In the genomic region with DNA sequence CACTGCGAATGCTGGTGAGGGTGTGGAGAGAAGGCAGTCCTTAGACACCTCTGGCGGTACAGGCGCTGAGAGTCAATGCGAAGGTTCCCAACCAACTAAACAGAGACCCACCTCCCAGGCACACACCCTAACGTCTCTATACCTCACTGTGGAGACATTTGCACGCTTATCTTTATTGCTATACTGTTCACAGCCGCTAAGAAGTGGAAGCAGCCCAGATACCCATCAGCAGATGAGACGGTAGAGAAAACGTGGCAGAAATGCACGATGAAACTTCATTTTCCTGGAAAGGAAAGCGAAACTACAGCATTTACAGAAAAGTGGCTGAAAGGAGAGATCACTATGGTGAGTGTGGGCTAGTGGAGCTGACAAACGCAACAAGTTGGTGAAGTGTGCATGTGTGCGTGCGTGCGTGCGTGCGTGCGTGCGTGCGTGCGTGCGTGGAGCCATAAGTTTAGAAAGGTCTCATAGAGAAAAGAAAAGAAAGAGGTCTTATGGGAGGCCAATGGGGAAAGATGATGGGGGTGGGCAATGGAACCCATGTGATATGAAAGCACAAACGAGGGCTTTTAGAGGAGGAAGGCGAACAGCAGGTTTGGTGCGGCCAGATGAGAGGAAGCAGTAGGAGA, we compare ENCODE assay signal across 22 mouse cellular contexts. TPM values are rescaled to one million over a fixed set of nuclear protein-coding genes. Genes with fewer than 3 reads are reported as not detected.
DNase-seq lines count a peak whose midpoint lies in the region; ATAC-seq and TF ChIP-seq lines count a peak whose summit lies in the region.
"Had no signal": no experiment of that assay in that cellular context is flagged by ENCODE, and none has a peak within 500 bp of the region (broad histone marks: within the 10 kb centered on the region; RNA-seq: fewer than 3 reads in every experiment).

No protein-coding gene starts in this region.

- no peak overlapping the region for H3K4me3 ChIP-seq in liver, embryonic 12.5 days
- H3K4me3 ChIP-seq in liver, postnatal 0 days (ENCODE audit: low read depth, low read length), result no peak overlapping the region
- H3K4me3 ChIP-seq in hindbrain, embryonic 10.5 days, result no peak overlapping the region
- H3K4me3 ChIP-seq: embryonic facial prominence, embryonic 13.5 days; forebrain, embryonic 12.5 days; heart, embryonic 15.5 days had no signal

- H3K9ac ChIP-seq in liver, embryonic 12.5 days, result no peak overlapping the region
- H3K9ac ChIP-seq in liver, postnatal 0 days (replicated peaks), result no peak overlapping the region
- H3K9ac ChIP-seq: embryonic facial prominence, embryonic 13.5 days; forebrain, embryonic 12.5 days; heart, embryonic 15.5 days; hindbrain, embryonic 14.5 days had no signal

- WGBS in liver, embryonic 12.5 days (ENCODE audit: insufficient replicate concordance), result 63% methylated on average over 25 of the region's 25 CpGs
- WGBS in liver, postnatal 0 days (ENCODE audit: insufficient replicate concordance), result 74% methylated on average over 25 of the region's 25 CpGs
- WGBS in hindbrain, embryonic 10.5 days, result 92% methylated on average over 25 of the region's 25 CpGs

- H3K9me3 ChIP-seq in liver, embryonic 12.5 days (replicated peaks), result no peaks in the 10 kb centered on the region
- H3K9me3 ChIP-seq in liver, postnatal 0 days (ENCODE audit: low read length), result no peaks in the 10 kb centered on the region
- no peaks in the 10 kb centered on the region for H3K9me3 ChIP-seq in hindbrain, embryonic 10.5 days
- H3K9me3 ChIP-seq: embryonic facial prominence, embryonic 13.5 days; forebrain, embryonic 12.5 days; heart, embryonic 15.5 days had no signal

- TF ChIP-seq EP300 in liver, postnatal 0 days (IDR thresholded peaks at IDR 0.05; ENCODE audit: low read depth), result no peak

- peak; percentile 54; the same call in 1 of the 2 replicates for ATAC-seq in liver, embryonic 12.5 days
- no peak for ATAC-seq in liver, postnatal 0 days
- peak; percentile 19 for ATAC-seq in CD4-positive, CD25-positive, alpha-beta regulatory T cell, adult 4 months
- peak; percentile 48 for ATAC-seq in megakaryocyte progenitor cell, adult 5-6 weeks (replicated peaks; ENCODE audit: poor library complexity)
- ATAC-seq: forebrain, embryonic 16.5 days had no signal

- DNase-seq in liver, postnatal 0 days, result no peak
- peak; percentile 19 for DNase-seq in ZHBTc4 (ENCODE audit: low read depth, low spot score)
- DNase-seq in hindbrain, embryonic 10.5 days (ENCODE audit: low spot score), result no peak
- no peak for DNase-seq in lung, postnatal 4 days
- no peak for DNase-seq in kidney, adult 8-10 months
- DNase-seq: adrenal gland, postnatal 14 days; cerebellum, adult 18-20 months; cerebellum, adult 9-11 months; cerebellum, postnatal 36 days; gastrocnemius, postnatal 14 days; heart, adult 18-20 months; heart, postnatal 14 days; kidney, adult 11 months had no signal

- no peaks in the 10 kb centered on the region for H3K36me3 ChIP-seq in liver, embryonic 12.5 days
- H3K36me3 ChIP-seq in liver, postnatal 0 days (replicated peaks; ENCODE audit: insufficient read depth, low read length), result no peaks in the 10 kb centered on the region
- H3K36me3 ChIP-seq in hindbrain, embryonic 10.5 days, result no peaks in the 10 kb centered on the region
- H3K36me3 ChIP-seq: embryonic facial prominence, embryonic 13.5 days; forebrain, embryonic 12.5 days; heart, embryonic 15.5 days had no signal

- H3K27me3 ChIP-seq in liver, embryonic 12.5 days (replicated peaks), result no peaks in the 10 kb centered on the region
- no peaks in the 10 kb centered on the region for H3K27me3 ChIP-seq in liver, postnatal 0 days (ENCODE audit: insufficient read depth, low read length)
- no peaks in the 10 kb centered on the region for H3K27me3 ChIP-seq in hindbrain, embryonic 10.5 days (ENCODE audit: insufficient read depth, poor library complexity, severe bottlenecking)
- H3K27me3 ChIP-seq: embryonic facial prominence, embryonic 13.5 days; forebrain, embryonic 12.5 days; heart, embryonic 15.5 days had no signal

- H3K4me1 ChIP-seq in liver, embryonic 12.5 days, result peaks cover 15% of the 10 kb centered on the region
- H3K4me1 ChIP-seq in liver, postnatal 0 days (ENCODE audit: insufficient read depth), result no peaks in the 10 kb centered on the region; the same call in 1 of the 2 replicates
- no peaks in the 10 kb centered on the region for H3K4me1 ChIP-seq in hindbrain, embryonic 10.5 days (replicated peaks)
- H3K4me1 ChIP-seq: embryonic facial prominence, embryonic 13.5 days; forebrain, embryonic 12.5 days had no signal

- no peak for TF ChIP-seq CTCF in liver, postnatal 0 days (IDR thresholded peaks at IDR 0.05; ENCODE audit: low read depth)

- H3K27ac ChIP-seq in liver, embryonic 12.5 days, result no peak overlapping the region
- no peak overlapping the region for H3K27ac ChIP-seq in liver, postnatal 0 days (ENCODE audit: low read depth)
- no peak overlapping the region for H3K27ac ChIP-seq in hindbrain, embryonic 10.5 days
- H3K27ac ChIP-seq: embryonic facial prominence, embryonic 13.5 days; forebrain, embryonic 12.5 days; heart, embryonic 15.5 days; hindbrain, embryonic 14.5 days had no signal

- peak overlapping the region; percentile 33 for H3K4me2 ChIP-seq in liver, embryonic 12.5 days
- no peak overlapping the region for H3K4me2 ChIP-seq in liver, postnatal 0 days (ENCODE audit: low read depth, low read length)
- H3K4me2 ChIP-seq: embryonic facial prominence, embryonic 13.5 days; forebrain, embryonic 12.5 days; heart, embryonic 11.5 days; heart, embryonic 15.5 days; hindbrain, embryonic 14.5 days had no signal

RNA-seq across cellular contexts. Expression of gene Sf3b5, which starts 11.6 kb away (rescaled TPM):
- polyA plus RNA-seq in liver, embryonic 12.5 days (2016; fragmentation: Nextera tagmentation; extraction: Ambion mirVana), result 30.7 and 32.9 TPM in 2 replicates
- 14.3 and 15.5 TPM in 2 replicates for polyA plus RNA-seq in liver, postnatal 0 days (2015; fragmentation: Nextera tagmentation; extraction: Ambion mirVana)
- 10 to 100 TPM; 35.2 to 36.0 TPM for polyA plus RNA-seq in CD4-positive, CD25-positive, alpha-beta regulatory T cell, adult 4 months (2017; shearing (Covaris generic))
- total RNA-seq in megakaryocyte progenitor cell, adult 5-6 weeks (2015), result 17.4 and 18.7 TPM in 2 replicates
- 23.3 and 23.4 TPM in 2 replicates for total RNA-seq in megakaryocyte progenitor cell, adult 5-6 weeks (2017)
- 44.0 and 47.3 TPM in 2 replicates for polyA plus RNA-seq in hindbrain, embryonic 10.5 days (2016; fragmentation: Nextera tagmentation; extraction: Ambion mirVana)

RNA-seq across cellular contexts. Expression of gene Stx11, which starts 29.4 kb away (rescaled TPM):
- 15.1 and 16.6 TPM in 2 replicates for polyA plus RNA-seq in liver, embryonic 12.5 days (2016; fragmentation: Nextera tagmentation; extraction: Ambion mirVana)
- polyA plus RNA-seq in liver, postnatal 0 days (2015; fragmentation: Nextera tagmentation; extraction: Ambion mirVana), result 10.3 and 11.9 TPM in 2 replicates
- polyA plus RNA-seq in CD4-positive, CD25-positive, alpha-beta regulatory T cell, adult 4 months (2017; shearing (Covaris generic)), result 10 to 100 TPM; 16.2 to 17.5 TPM
- total RNA-seq in megakaryocyte progenitor cell, adult 5-6 weeks (2015), result 5.1 and 7.6 TPM in 2 replicates
- 5.7 and 6.8 TPM in 2 replicates for total RNA-seq in megakaryocyte progenitor cell, adult 5-6 weeks (2017)
- polyA plus RNA-seq in hindbrain, embryonic 10.5 days (2016; fragmentation: Nextera tagmentation; extraction: Ambion mirVana), result 1.6 and 2.3 TPM in 2 replicates
